Mouse (Mus musculus) limb, embryonic 14.5 days (tissue): ENCODE data around the gene Bcam. TPM values are rescaled to one million over a fixed set of nuclear protein-coding genes. Genes with fewer than 3 reads are reported as not detected.
A peak's percentile ranks its signal among the peaks of the same experiment; 100 is the strongest.

Source experiments
- ATAC-seq: fragments of 200-750 bp; cut with Nextera tagmentation; 2 replicates; pipeline ENCODE4 v1.8.0; 2017; ENCODE audit warnings: low read depth, moderate number of reproducible peaks, moderate TSS enrichment; ENCODE audit not compliant: low FRiP score
- DNase-seq: peaks from one replicate; pipeline ENCODE4 v3.0.0-alpha.2; 2015; ENCODE audit warnings: low spot score
- H3K27ac ChIP-seq: fragments of 300-500 bp; sonication (generic); replicated peaks from 2 replicates; pipeline ENCODE4 v1.5.1; 2014; ENCODE audit warnings: low read depth, mild to moderate bottlenecking, low read length, moderate library complexity, mixed read lengths
- H3K27me3 ChIP-seq: fragments of 300-500 bp; sonication (generic); 2 replicates; pipeline ENCODE4 v1.6.1; 2014; ENCODE audit warnings: low read length, mixed read lengths; ENCODE audit not compliant: control insufficient read depth, insufficient read depth
- H3K36me3 ChIP-seq: fragments of 300-500 bp; sonication (generic); 2 replicates; pipeline ENCODE4 v1.6.1; 2014; ENCODE audit warnings: mild to moderate bottlenecking, low read length, moderate library complexity, mixed read lengths; ENCODE audit not compliant: control insufficient read depth, insufficient read depth
- H3K4me1 ChIP-seq: fragments of 300-500 bp; sonication (generic); 2 replicates; pipeline ENCODE4 v1.6.1; 2014; ENCODE audit warnings: antibody characterized with exemption, low read length, mixed read lengths; ENCODE audit not compliant: control insufficient read depth, insufficient read depth
- H3K4me2 ChIP-seq: fragments of 300-500 bp; sonication (generic); replicated peaks from 2 replicates; pipeline ENCODE4 v1.6.1; 2014; ENCODE audit warnings: low read depth, mild to moderate bottlenecking, low read length, moderate library complexity; ENCODE audit not compliant: severe bottlenecking
- H3K4me3 ChIP-seq: fragments of 300-500 bp; sonication (generic); replicated peaks from 2 replicates; pipeline ENCODE4 v1.5.1; 2014; ENCODE audit warnings: low read length
- H3K9ac ChIP-seq: fragments of 300-500 bp; sonication (generic); 2 replicates; pipeline ENCODE4 v1.6.1; 2014; ENCODE audit warnings: mild to moderate bottlenecking, low read depth, low read length, moderate library complexity; ENCODE audit not compliant: severe bottlenecking
- H3K9me3 ChIP-seq: fragments of 300-500 bp; sonication (generic); 2 replicates; pipeline ENCODE4 v1.6.1; 2016; ENCODE audit warnings: low read length; ENCODE audit not compliant: control insufficient read depth
- POLR2A ChIP-seq: fragments of 200-500 bp; IDR thresholded peaks from 2 replicates; pipeline ENCODE4 v1.8.0; 2012; ENCODE audit warnings: inconsistent platforms, mild to moderate bottlenecking, moderate library complexity, borderline replicate concordance; ENCODE audit not compliant: insufficient read depth, insufficient read length; ENCODE audit errors: extremely low read depth
- WGBS: fragments of 180-500 bp; shearing (Covaris S2); extraction: QIAGEN DNeasy Blood & Tissue Kit; methylation state at CpG from one replicate; pipeline ENCODE4 v1.1.7; 2014; 5-methylcytosine and 5-hydroxymethylcytosine counted together
- polyA plus RNA-seq, 2 experiments: library from polyadenylated mRNA; depleted of rRNA in 1 of 2; stranded (reverse) in 1 of 2; unstranded in 1 of 2; fragments of >200 nt; fragmentation: Nextera tagmentation in 1 of 2; extraction: Ambion mirVana in 1 of 2; gene quantifications; 2 replicates each; pipeline versions ENCODE4 v1.2.1 to v1.2.3; 2012 to 2014

Bcam gene
- polyA plus RNA-seq, 2 experiments, result 94.3 to 116 TPM

DNA sequence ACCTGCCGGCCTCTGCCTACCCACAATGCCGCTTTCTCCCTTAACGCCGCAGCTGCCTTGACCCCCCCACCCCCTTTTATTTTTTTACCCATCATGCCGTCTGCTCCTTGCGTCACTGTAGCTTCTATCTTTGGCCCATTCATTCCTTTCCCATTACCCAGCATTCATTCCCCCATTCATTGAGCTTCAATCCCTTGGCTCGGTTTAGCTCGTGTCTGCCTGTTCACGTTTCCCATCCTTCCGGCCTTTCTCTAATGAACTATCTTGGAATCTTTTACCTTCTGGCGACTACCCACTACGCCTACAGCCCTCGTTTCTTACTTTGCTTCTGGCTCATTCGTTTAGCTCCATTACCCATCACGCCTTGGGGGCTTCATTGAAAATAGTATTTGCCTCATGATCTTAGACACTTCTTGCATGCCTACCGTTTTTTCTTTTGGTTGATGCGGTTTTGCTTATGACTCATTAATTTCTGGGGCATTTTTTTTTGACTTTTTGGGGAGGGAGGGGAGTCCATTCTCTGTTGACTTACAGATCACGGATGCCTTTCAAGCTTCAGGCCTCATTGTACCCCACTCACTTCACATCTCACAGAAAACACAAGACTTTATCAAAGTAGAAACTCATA lies 54.6 kb downstream of the Bcam start:
- no peaks in the 10 kb centered on the region for H3K27me3 ChIP-seq
- peak overlapping the region; percentile 55 for H3K4me2 ChIP-seq
- DNase-seq (no peak), ATAC-seq (no peak)
- 8% methylated on average over 17 of the region's 18 CpGs for WGBS
- peak overlapping the region; percentile 59; the same call in 1 of the 2 replicates for H3K27ac ChIP-seq
- peak overlapping the region; percentile 34 for H3K4me3 ChIP-seq
- peaks cover 5% of the 10 kb centered on the region; the same call in 1 of the 2 replicates for H3K4me1 ChIP-seq
- peaks cover 7% of the 10 kb centered on the region for H3K9me3 ChIP-seq
- no peak for TF ChIP-seq POLR2A
- H3K36me3 ChIP-seq, result peaks cover 51% of the 10 kb centered on the region
- H3K9ac ChIP-seq, result no peak overlapping the region

DNA sequence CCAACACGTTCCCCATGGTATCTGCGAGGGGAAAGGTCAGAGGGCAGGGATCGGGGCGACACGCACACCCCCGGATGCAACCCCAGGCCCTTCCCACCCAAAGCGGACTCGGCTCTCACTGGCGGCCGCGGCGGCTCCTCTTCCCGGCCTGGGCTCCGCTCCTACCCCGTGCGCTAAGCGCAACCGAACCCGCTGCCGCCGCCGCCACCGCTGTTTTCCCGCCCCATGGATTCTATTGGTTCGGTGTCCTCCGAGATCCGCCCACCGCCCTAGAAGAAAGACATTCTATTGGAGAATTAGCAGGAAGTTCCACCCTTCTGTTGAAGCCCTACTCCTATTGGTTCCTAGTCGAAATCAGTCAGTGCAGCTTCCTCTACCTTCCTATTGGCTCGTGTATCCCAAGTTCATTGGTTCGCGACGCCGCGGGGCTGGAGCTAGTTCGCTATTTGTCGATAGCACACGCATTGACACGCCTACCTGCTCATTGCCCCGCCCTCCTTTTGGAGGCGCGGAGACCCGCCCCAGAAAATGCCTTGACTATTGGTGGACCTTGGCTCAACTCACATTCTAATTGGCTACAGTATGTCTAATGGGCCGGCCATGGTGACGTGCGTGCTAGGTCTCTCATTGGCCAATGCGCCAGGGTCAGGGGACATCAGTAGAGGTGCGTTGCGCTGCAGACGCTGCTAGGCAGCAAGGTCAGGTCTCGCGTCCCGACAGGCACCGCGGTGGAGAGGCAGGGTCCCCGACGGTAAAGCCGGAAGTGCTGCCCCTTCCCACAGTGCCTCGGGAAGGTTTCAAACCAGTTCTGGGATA lies 55.4 kb downstream of the Bcam start, which contains the start of gene Tomm40:
TSS of gene Tomm40 (minus strand) at position 200 of the 816 bp plus-strand sequence.
- DNase-seq (peak; percentile 100), ATAC-seq (peak; percentile 98)
- Histone ChIP-seq H3K36me3 (peaks cover 50% of the 10 kb centered on the region), H3K27me3 (no peaks in the 10 kb centered on the region), H3K9me3 (no peaks in the 10 kb centered on the region; the same call in 1 of the 2 replicates), H3K4me1 (peaks cover 5% of the 10 kb centered on the region; the same call in 1 of the 2 replicates), H3K4me2 (peak within 1 kb of the TSS; percentile 89), H3K4me3 (peak within 1 kb of the TSS; percentile 95), H3K9ac (peak within 1 kb of the TSS; percentile 92), H3K27ac (peak within 1 kb of the TSS; percentile 59)
- TF ChIP-seq POLR2A, result 0 out of 2 replicates have a peak, but pooled peaks have one; percentile 39
- WGBS, result under 1% methylated on average over 51 of the region's 59 CpGs

DNA sequence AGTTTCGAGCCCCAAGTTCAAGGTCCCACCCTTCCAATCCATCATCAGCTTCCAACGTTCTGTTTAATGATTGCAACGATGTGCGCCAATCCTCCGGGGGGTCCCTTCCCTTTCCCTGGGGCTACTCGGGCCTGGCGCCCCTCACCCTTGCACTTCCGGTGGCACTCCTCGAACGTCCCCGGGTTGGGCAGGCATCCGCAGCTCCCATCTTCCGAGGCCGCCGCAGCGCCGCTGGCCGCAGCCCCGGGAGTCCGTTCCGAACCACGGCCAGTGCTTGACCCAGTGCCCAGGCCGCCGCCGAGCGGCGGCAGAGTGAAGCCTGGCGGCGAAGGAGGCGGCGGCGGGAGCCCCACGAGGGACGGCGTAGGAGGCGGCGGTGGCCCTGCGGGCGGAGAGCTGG lies 56.0 kb downstream of the Bcam start:
- no peaks in the 10 kb centered on the region for H3K9me3 ChIP-seq
- peaks cover 5% of the 10 kb centered on the region; the same call in 1 of the 2 replicates for H3K4me1 ChIP-seq
- under 1% methylated on average over 39 of the region's 39 CpGs for WGBS
- no peak for DNase-seq
- no peak for ATAC-seq
- H3K9ac ChIP-seq, result peak overlapping the region; percentile 92
- peak overlapping the region; percentile 95 for H3K4me3 ChIP-seq
- peak overlapping the region; percentile 89 for H3K4me2 ChIP-seq
- H3K36me3 ChIP-seq, result peaks cover 53% of the 10 kb centered on the region
- H3K27ac ChIP-seq, result peak overlapping the region; percentile 30; the same call in 1 of the 2 replicates
- no peaks in the 10 kb centered on the region for H3K27me3 ChIP-seq
- TF ChIP-seq POLR2A, result no peak

DNA sequence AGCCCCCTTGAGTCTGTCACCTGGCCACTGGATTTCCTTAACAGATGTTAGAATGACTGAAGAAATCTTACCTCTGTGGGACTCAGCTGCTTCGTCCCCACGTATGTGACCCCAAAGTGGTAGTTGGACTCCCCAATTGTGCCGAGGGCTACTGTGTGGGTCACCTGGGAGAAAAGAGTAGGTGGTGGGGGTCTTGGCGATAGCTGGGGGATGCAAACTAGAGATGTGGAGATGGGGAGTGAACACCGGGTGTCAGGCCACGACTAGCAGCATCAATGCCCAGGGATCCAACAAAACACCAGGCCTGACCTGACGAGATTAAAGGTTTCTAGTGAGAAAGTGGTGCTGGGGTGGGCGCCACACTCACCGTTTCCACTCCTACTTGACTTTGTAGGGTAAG lies 57.2 kb downstream of the Bcam start:
- Histone ChIP-seq H3K9me3 (no peaks in the 10 kb centered on the region), H3K4me2 (no peak overlapping the region), H3K27ac (no peak overlapping the region), H3K27me3 (no peaks in the 10 kb centered on the region), H3K4me1 (peaks cover 5% of the 10 kb centered on the region; the same call in 1 of the 2 replicates), H3K9ac (no peak overlapping the region), H3K36me3 (peaks cover 54% of the 10 kb centered on the region), H3K4me3 (no peak overlapping the region)
- WGBS, result 92% methylated on average over 9 of the region's 9 CpGs
- DNase-seq (no peak), ATAC-seq (no peak)
- no peak for TF ChIP-seq POLR2A

DNA sequence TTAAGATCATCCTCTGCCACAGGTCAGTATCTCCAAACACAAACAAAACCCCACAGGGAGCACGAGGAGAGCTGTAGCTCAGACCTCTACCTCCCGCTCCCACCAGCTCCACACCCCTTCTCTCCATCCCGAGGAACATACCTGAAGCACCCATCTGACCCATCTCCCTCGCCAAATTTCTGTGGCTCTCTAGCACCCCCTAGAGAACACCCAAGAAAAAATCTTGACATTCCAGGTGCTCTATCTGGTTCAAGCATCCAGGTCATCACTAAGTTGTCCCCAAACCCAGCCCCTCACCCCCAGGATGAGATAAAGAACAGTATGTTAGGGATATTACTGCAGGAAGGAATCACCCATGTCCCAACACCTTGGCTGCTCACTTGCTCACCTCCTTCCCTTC lies 57.6 kb downstream of the Bcam start:
- ATAC-seq (no peak), DNase-seq (no peak)
- Histone ChIP-seq H3K9me3 (no peaks in the 10 kb centered on the region), H3K27ac (no peak overlapping the region), H3K27me3 (no peaks in the 10 kb centered on the region), H3K36me3 (peaks cover 52% of the 10 kb centered on the region), H3K4me3 (no peak overlapping the region), H3K4me2 (no peak overlapping the region), H3K4me1 (peaks cover 5% of the 10 kb centered on the region; the same call in 1 of the 2 replicates), H3K9ac (no peak overlapping the region)
- no peak for TF ChIP-seq POLR2A
- 44% methylated on average over 4 of the region's 4 CpGs for WGBS
